Mouse (Mus musculus) lung, postnatal 25 days (tissue): ENCODE results near the gene Kcnmb4.

Experiments used
- DNase-seq: peaks from one replicate; pipeline ENCODE4 v3.0.0; 2022; ENCODE audit warnings: low spot score

Kcnmb4 gene

DNA sequence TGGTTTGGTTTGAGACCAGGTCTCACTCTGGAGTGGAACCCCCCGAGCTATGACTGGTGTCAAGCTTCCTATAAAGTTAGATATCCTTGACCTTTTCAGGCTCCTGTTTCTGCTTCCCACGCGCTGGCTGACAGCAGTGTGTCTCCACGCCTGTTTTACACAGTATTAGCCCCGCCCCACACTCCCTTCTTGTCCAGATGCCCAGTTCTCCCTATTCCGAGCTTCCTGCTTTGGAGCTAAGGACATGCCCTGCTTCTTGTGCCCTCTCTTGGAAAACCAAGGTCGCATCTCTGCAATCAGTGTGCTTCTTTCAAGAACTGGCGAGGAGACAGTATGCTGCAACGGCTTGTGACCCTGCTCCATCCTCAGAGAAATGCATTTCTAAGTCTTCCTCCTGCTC lies 23.1 kb downstream of the Kcnmb4 start:
- no peak for DNase-seq

- DNase-seq: no peak
Observed at GRCm38 (mm10) chr10:116448166-116448565, 25.5 kb downstream of the Kcnmb4 start.

- DNase-seq: no peak
Observed at GRCm38 (mm10) chr10:116447176-116447575, 26.5 kb downstream of the Kcnmb4 start.

- DNase-seq: no peak
Observed at GRCm38 (mm10) chr10:116446040-116446439, 27.6 kb downstream of the Kcnmb4 start.

GRCm38 (mm10) chr10:116444826-116445225 lies 28.9 kb downstream of the Kcnmb4 start:
- no peak for DNase-seq

- DNase-seq: no peak
Observed at GRCm38 (mm10) chr10:116444371-116444770, 29.3 kb downstream of the Kcnmb4 start.

DNA sequence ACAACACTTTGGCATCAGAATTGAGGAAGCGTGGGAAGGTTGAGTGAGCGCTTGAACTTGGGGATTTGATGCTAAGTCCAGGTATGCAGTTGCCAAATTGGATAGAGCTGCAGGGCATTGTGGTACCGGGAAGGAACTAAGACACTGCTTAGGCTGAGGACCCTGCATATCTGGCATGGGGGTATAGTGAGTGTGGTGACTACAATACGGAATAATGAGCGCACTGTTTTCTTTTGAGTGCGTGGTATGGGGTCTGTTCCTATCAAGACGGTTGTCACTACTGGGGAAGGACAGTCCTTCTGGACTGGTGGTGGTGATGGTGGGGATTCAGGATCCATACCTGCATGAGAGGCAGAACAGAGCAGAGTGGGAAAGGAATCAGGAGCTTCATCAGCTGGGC lies 32.7 kb downstream of the Kcnmb4 start:
- DNase-seq: no peak

GRCm38 (mm10) chr10:116440088-116440487 lies 33.6 kb downstream of the Kcnmb4 start:
- no peak for DNase-seq

DNA sequence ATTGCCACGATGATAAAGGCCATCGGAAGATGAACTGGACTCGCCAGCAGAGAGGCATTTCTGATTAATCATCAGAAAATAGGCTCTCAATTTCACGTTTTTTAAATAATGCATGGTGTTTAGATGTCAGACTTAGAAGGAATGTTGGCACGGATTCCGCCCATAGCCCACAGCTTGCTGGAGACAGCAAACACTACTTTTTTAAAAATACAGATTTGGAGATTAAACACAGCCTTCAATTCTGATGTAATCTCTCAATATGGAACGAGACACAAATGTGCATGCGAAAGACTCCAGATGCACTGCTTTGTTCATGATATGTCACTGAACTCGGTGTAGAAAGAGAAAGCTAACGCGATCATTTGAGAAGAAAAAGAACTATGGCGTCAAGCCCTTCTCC lies 38.2 kb downstream of the Kcnmb4 start:
- DNase-seq: no peak

DNA sequence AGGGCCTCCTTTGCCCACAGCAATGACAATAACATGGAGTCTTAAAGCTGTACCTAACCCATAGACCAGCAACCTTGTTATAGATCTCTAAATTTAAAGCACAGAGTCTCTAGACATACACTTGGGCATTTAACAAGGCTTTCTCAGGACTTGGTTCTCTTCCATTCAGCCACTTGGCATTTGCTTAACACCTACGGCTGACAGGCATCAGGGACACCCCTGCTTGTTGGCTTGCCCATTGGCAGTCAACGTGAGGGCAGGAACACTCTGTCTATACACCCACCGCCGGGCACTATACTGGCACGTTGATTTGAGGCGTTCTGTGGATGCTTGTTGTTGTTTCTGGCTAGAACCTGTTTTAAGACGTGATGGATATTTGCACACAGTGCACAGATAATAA lies 41.3 kb downstream of the Kcnmb4 start:
- DNase-seq: no peak

DNA sequence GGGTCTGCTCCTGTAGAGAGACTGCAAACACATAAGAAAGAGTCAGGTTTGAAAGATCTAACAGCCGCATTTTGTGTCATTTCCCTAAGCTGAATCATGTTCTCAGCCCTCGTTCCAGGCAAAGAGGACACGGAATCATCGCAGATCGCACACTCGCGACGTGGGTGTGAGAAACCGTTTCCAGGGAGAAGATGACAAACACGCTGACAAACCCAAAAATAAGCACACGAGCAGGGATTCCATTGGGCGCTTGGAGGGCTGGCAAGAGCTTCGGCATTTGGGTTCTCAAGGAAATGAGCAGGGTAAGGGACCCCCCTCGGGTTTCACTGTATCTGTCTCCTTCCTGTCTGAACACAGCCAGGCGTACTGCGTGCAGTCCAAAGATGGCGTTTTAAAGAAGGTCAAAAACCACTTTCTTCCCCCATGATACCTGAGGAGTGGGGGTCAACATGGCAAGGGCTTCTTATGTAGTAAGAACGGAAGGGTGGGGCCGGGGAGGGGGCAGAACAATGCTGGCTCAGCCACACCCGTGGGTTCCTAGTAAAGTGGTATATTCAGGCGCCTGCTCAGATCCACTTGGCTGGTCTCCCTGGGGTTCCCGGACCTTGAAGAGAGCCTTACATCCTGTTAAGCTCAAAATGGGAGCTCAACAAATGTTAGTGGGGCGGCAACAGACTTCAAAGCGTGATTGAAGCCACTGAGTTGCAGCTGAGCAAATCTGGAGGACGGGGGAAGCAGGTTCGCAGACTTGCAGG lies 45.5 kb downstream of the Kcnmb4 start:
- no peak for DNase-seq

- no peak for DNase-seq
Observed at GRCm38 (mm10) chr10:116426176-116426575, 47.5 kb downstream of the Kcnmb4 start.

DNA sequence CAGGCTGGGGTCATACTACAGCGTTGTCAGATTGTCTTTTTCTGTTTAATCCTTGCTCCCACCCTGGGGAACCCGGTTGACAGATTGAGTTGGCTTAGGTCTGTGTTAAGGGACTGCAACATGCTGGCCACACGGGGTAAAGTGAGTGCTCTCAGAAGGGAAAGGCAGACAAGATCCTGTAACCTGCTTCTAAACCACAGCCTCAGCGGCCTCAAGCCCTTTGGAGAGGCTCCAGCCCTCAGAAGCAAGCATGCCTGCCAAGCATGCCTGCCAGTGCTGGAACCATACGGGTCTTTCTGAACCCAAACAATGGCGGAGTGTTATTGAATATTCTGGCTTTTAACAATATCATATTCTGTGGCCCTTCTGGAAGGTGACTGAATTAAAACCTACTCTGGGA lies 48.8 kb downstream of the Kcnmb4 start:
- DNase-seq: no peak

- DNase-seq: no peak
Observed at GRCm38 (mm10) chr10:116422551-116422950, 51.1 kb downstream of the Kcnmb4 start.

DNA sequence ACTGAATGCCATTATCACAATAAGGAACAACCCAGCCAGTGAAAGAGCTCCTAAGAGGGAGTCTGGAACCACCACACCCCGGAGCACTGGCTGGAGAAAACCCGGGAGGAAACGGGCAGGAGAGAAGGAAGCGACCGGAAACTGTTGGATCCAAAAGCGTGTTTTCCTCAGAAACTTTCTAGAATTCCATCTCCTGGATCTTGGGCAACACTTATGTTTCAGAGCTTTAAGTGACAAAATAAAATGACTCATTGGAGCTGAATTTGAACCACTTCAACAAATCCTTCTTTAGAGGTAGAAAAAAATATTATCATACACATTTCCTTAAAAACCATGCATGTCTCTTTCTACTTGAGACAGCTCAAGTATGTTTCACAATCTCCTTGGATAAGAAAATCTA lies 52.7 kb downstream of the Kcnmb4 start:
- DNase-seq: no peak

DNA sequence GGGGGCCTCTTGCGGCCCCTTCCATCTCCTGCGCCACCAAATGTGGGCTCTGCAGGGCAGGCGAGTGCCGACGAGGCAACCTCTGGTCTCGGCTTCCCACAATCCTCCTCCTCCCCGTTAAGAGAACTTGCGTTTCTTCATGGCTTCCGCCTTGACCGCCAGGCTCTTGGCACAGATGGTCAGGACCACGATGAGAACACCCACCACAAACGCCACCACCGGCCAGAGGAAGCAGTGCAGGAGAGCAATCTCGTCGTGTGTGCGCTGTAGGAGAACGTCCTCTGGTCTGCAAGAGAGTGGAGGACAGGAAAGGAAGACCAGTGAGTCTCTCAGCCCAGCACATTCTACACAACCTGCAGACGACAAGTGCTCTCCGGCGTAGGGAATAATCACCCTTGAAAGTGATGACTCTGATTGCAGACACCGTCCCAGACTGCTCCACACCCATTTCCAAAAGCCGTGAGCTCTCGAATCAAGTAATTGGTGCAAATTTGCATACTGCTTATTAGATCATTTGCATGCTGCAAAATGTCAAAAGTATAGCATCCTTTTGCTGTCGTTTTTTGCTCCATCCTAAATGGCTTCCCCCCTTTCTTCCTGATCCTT lies 55.5 kb downstream of the Kcnmb4 start:
- DNase-seq: no peak

GRCm38 (mm10) chr10:116416726-116417125 lies 57.0 kb downstream of the Kcnmb4 start:
- DNase-seq: no peak

- DNase-seq: no peak
Observed at GRCm38 (mm10) chr10:116416142-116416541, 57.5 kb downstream of the Kcnmb4 start.

- DNase-seq: no peak
Observed at GRCm38 (mm10) chr10:116410826-116411225, 62.9 kb downstream of the Kcnmb4 start.

- DNase-seq: no peak
Observed at GRCm38 (mm10) chr10:116407684-116408359, 65.9 kb downstream of the Kcnmb4 start.

DNA sequence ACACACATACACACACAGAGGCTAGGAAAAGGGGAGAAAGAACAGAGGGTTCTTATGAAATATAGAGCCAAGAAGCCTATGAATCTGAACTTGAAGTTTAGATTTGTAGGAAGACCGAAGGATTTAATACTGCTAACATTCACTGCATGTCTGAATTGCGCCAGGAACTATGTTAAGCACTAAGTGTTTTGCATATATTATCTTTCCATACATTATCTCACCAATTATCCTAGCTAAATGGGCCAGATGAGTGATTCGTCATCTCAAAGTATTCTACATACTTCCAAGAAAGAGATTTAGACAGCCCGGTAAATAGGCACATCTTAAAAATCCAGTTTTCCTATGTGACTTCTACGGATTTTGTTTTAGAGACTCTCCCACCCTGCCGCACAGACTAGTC lies 68.7 kb downstream of the Kcnmb4 start:
- DNase-seq: no peak

DNA sequence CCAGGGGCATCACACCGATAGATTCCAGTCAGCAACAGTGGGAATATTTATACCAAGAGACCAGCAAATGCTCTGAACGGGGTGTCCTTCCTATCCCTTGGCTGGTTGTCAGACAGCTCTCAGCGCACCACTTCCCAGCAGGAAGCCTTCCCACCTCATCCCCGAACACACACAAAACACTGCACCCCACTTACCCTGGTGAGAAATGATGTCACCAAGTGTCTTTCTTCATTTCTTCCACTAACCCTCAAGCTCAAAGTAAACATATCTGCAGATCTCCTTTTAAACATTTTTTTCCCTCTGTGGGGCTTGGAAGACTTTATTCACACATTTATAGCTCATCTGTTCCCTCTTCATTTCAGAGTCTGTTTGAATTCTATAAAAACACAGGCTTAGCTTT lies 70.0 kb downstream of the Kcnmb4 start:
- no peak for DNase-seq

GRCm38 (mm10) chr10:116402742-116403425 lies 70.8 kb downstream of the Kcnmb4 start:
- DNase-seq: no peak
